Mouse (Mus musculus) bone marrow macrophage, adult 2 months (primary cell): ENCODE measurements around the gene Uso1. TPM values are rescaled to one million over a fixed set of nuclear protein-coding genes. Genes with fewer than 3 reads are reported as not detected.

Experiments used
- H3K27ac ChIP-seq: 2 replicates; pipeline ENCODE4 v1.5.1; 2012; ENCODE audit warnings: low read depth, low read length; ENCODE audit not compliant: insufficient read depth
- H3K4me1 ChIP-seq: 2 replicates; pipeline ENCODE4 v1.6.1; 2012; ENCODE audit warnings: low read length; ENCODE audit not compliant: control insufficient read depth, insufficient read depth
- H3K4me3 ChIP-seq: 2 replicates; pipeline ENCODE4 v1.5.1; 2012; ENCODE audit warnings: mild to moderate bottlenecking, low read length, moderate library complexity; ENCODE audit not compliant: insufficient read depth
- CTCF ChIP-seq: IDR thresholded peaks from 2 replicates; pipeline ENCODE4 v1.5.1; 2012; ENCODE audit warnings: low read depth, mild to moderate bottlenecking, low read length, moderate library complexity
- POLR2A ChIP-seq: IDR thresholded peaks from 2 replicates; pipeline ENCODE4 v1.6.1; 2012; ENCODE audit warnings: mild to moderate bottlenecking, low read depth, low read length, borderline replicate concordance
- polyA plus RNA-seq: library from polyadenylated mRNA; stranded (reverse); fragments of >200 nt; gene quantifications from 2 replicates; pipeline ENCODE4 v1.2.4, GENCODE M21; 2012; ENCODE audit not compliant: missing spikeins, insufficient read depth, insufficient read length

The Uso1 gene
- polyA plus RNA-seq: 44.4 and 47.3 TPM in 2 replicates

GRCm38 (mm10) chr5:92137239-92138046 is at the start of gene Uso1:
Uso1 (plus strand) TSS chr5:92137938.
- TF ChIP-seq POLR2A (no peak), CTCF (peak; percentile 5; the same call in 1 of the 2 replicates)
- peak within 1 kb of the TSS; percentile 21 for H3K27ac ChIP-seq
- H3K4me1 ChIP-seq: peaks cover 19% of the 10 kb centered on the region
- H3K4me3 ChIP-seq: peak within 1 kb of the TSS; percentile 94

- Histone ChIP-seq H3K4me3 (peak overlapping the region; percentile 53), H3K4me1 (peaks cover 36% of the 10 kb centered on the region), H3K27ac (peak overlapping the region; percentile 7; the same call in 1 of the 2 replicates)
- no peak for TF ChIP-seq CTCF
- TF ChIP-seq POLR2A: no peak
Observed at GRCm38 (mm10) chr5:92093263-92094061, 44.3 kb upstream of the Uso1 start.

- no peak overlapping the region; the same call in 1 of the 2 replicates for H3K4me3 ChIP-seq
- H3K4me1 ChIP-seq: peaks cover 39% of the 10 kb centered on the region
- peak overlapping the region; percentile 7; the same call in 1 of the 2 replicates for H3K27ac ChIP-seq
- no peak for TF ChIP-seq CTCF
- no peak for TF ChIP-seq POLR2A
Observed at GRCm38 (mm10) chr5:92094062-92094415, 43.7 kb upstream of the Uso1 start.

GRCm38 (mm10) chr5:92096786-92097185 is 41.0 kb upstream of the Uso1 start:
- TF ChIP-seq POLR2A (no peak), CTCF (no peak)
- H3K27ac ChIP-seq: no peak overlapping the region
- H3K4me3 ChIP-seq: no peak overlapping the region
- peaks cover 38% of the 10 kb centered on the region for H3K4me1 ChIP-seq

- Histone ChIP-seq H3K27ac (peak overlapping the region; percentile 87), H3K4me1 (peaks cover 33% of the 10 kb centered on the region), H3K4me3 (no peak overlapping the region)
- TF ChIP-seq POLR2A: no peak
- TF ChIP-seq CTCF: no peak
Observed at GRCm38 (mm10) chr5:92097779-92098178, 40.0 kb upstream of the Uso1 start.

- H3K4me3 ChIP-seq: peak overlapping the region; percentile 46
- peak overlapping the region; percentile 87 for H3K27ac ChIP-seq
- H3K4me1 ChIP-seq: peaks cover 29% of the 10 kb centered on the region
- TF ChIP-seq CTCF (no peak), POLR2A (no peak)
Observed at GRCm38 (mm10) chr5:92098351-92099109, 39.2 kb upstream of the Uso1 start.

- Histone ChIP-seq H3K4me1 (peaks cover 34% of the 10 kb centered on the region), H3K27ac (no peak overlapping the region), H3K4me3 (no peak overlapping the region)
- no peak for TF ChIP-seq POLR2A
- TF ChIP-seq CTCF: no peak
Observed at GRCm38 (mm10) chr5:92101601-92102000, 36.1 kb upstream of the Uso1 start.

GRCm38 (mm10) chr5:92103062-92103461 is 34.7 kb upstream of the Uso1 start:
- H3K4me3 ChIP-seq: no peak overlapping the region
- TF ChIP-seq CTCF (no peak), POLR2A (no peak)
- no peak overlapping the region for H3K27ac ChIP-seq
- H3K4me1 ChIP-seq: peaks cover 29% of the 10 kb centered on the region

- no peak for TF ChIP-seq POLR2A
- TF ChIP-seq CTCF: no peak
- Histone ChIP-seq H3K27ac (no peak overlapping the region), H3K4me3 (no peak overlapping the region), H3K4me1 (peaks cover 24% of the 10 kb centered on the region)
Observed at GRCm38 (mm10) chr5:92103816-92104415, 33.8 kb upstream of the Uso1 start.
